Mouse (Mus musculus) small intestine, adult 2 months (tissue): ENCODE results near the gene Itpr3.

ENCODE experiments used
- CTCF ChIP-seq: fragments of 200-500 bp; IDR thresholded peaks from 2 replicates; pipeline ENCODE4 v1.5.1; 2012; ENCODE audit warnings: low read depth, mild to moderate bottlenecking, control low read depth, inconsistent platforms, low read length, moderate library complexity, mixed read lengths; ENCODE audit not compliant: insufficient replicate concordance, insufficient read length; ENCODE audit errors: extremely low read depth
- POLR2A ChIP-seq: fragments of 200-500 bp; IDR thresholded peaks from 2 replicates; pipeline ENCODE4 v1.6.1; 2012; ENCODE audit warnings: low read depth, mild to moderate bottlenecking, control low read depth, inconsistent platforms, low read length, moderate library complexity

DNA sequence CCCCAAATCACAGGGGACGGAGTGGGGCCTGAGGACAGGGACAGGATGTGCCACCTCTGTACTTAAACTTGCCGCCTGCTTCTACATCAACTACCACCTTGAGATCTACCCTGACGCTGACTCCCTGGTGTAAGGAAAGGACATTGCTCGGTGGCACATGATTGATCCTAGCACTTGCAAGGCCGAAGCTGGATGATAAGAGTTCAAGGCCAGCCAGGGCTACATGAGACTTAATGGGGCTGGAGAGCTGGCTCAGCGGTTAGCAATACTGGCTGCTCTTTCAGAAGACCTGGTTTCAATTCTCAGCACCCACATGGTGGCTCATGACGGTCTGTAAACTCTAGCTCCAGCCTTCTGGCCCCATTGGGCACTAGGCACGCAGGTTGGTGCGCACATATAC is 35.4 kb upstream of the Itpr3 start:
- TF ChIP-seq CTCF (no peak), POLR2A (no peak)
